Mouse (Mus musculus): ENCODE data around the gene Slx4.
"Not testable (repeated sequence)": the region's sequence is repeated elsewhere in the genome, so short reads cannot be mapped to it uniquely, and the experiment has no call there.

Gene Slx4

GRCm38 (mm10) chr16:4012882-4013570 is 9.5 kb upstream of the Slx4 start:
- in situ Hi-C loops (cut with MboI, MseI), result no loop called here

- in situ Hi-C loops (cut with MboI, MseI), result no loop called here
Observed at GRCm38 (mm10) chr16:3988410-3988809, 15.2 kb downstream of the Slx4 start.

DNA sequence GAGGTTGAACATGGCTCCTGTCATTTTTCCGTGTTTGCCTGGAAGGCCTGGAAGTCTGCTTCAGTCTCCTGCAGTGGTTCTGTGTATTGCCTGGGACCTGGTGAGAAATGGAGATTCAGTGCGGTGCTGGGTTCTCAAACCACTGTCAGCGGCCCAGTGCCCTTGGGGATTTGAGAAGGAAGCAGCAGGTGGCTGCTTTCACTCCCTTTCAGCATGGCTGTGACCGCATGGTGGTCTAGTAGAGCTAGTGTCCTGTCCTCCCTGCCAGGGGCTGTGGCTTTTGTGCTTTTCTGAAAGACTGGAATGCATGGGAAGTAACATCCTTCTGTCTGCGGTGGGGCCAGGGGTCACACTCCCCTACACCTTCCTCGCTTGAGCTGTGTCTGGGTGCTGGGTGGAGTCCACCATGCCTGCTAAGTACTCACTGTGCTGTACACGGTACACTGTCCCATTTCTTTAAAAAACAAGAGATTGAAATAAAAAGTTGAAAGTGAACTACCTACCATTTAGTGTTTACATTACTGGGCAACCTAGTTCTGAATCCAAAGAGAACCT is 20.3 kb downstream of the Slx4 start:
- in situ Hi-C loops (cut with MboI, MseI), result no loop called here

DNA sequence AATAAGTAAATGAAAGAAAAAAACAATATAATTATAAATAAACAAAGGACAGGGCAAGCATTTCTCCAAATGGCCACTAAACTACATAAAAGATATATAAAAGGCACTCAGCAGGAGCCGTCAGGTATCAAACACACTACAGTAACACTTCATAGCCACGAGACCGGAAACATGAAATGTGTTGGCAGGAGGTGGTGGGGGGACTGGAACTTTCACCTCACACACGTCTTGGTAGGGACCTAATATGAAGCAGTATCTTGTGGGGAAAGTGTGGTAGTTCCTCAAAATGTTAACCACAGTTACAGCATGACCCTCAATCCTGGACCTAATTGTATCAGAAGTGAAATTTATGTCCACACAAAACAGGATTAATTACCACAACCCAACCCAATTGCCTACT is 21.4 kb downstream of the Slx4 start:
- in situ Hi-C loops (cut with MboI, MseI), result no loop called here

- in situ Hi-C loops (cut with MboI, MseI), result no loop called here
Observed at GRCm38 (mm10) chr16:3976712-3977111, 26.9 kb downstream of the Slx4 start.

- in situ Hi-C loops (cut with MboI, MseI), result no loop called here
Observed at GRCm38 (mm10) chr16:3976251-3976671, 27.3 kb downstream of the Slx4 start, which contains the start of gene Nlrc3. TSS of gene Nlrc3 (minus strand) at chr16:3976632.

- in situ Hi-C loops (cut with MboI, MseI), result no loop called here
Observed at GRCm38 (mm10) chr16:3975658-3976057, 27.9 kb downstream of the Slx4 start.

- in situ Hi-C loops (cut with MboI, MseI), result not testable (repeated sequence)
Observed at GRCm38 (mm10) chr16:3974456-3974855, 29.1 kb downstream of the Slx4 start.

GRCm38 (mm10) chr16:3965534-3965933 is 38.0 kb downstream of the Slx4 start:
- in situ Hi-C loops (cut with MboI, MseI), result no loop called here

DNA sequence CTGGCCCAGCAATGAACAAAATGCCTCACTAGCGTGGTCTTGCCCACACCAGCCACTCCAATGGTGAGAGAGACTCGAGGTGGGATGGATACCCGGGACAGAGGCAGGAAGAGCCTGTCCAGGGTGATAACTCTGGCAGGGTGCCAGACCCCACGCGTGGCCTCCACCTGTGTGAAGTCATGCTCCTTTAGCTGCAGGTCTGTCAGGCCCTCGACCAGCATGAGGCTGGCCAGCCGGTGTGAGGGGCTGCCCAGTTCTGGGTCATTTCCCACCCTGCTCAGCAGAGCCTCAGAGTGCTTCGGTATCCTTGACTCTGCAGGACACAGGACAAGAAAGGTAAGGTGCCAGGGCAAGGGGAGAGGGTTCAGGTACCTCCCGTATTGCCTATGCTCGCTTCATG is 38.6 kb downstream of the Slx4 start:
- in situ Hi-C loops (cut with MboI, MseI), result no loop called here

DNA sequence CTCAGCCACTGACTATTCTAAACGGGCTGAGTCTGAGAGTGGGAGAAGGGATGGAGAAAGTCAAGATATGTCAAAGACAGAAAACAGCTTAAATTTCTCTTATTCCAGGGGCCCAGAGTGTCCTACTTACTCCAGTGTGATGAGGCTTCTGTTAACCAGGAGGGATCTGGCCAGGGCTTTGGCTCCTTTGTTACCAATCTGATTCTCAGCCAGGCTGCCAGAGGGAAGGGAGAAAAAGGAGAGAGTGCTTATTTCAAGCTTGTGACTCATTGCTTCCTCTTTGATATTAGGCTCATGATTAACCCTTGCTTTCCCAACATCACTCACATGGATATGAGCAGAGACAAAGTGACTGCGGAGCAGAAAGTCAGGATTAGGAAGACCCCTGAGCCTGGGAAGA is 44.3 kb downstream of the Slx4 start:
- in situ Hi-C loops (cut with MboI, MseI), result no loop called here

GRCm38 (mm10) chr16:3956369-3956768 is 47.2 kb downstream of the Slx4 start:
- in situ Hi-C loops (cut with MboI, MseI), result no loop called here

DNA sequence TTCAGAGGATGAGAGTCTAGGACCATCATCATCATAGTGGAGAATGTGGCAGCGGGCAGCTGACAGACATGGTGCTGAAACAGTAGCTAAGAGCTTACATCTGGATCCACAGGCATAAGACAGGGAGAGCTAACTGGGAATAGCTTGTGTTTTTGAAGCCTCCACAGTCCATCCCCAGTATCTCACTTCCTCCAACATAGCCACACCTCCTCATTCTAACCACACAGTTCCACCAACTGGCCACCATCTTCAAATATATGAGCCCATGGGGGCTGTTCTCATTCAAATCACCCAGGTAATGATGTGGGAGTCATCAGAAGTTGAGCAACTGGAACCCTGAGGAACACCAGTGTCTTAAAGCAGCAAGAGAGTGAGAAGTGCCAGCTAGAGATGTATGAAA is 52.4 kb downstream of the Slx4 start:
- in situ Hi-C loops (cut with MboI, MseI), result no loop called here

- in situ Hi-C loops (cut with MboI, MseI), result no loop called here
Observed at GRCm38 (mm10) chr16:3934701-3935100, 68.9 kb downstream of the Slx4 start.

GRCm38 (mm10) chr16:3934091-3934490 is 69.5 kb downstream of the Slx4 start:
- in situ Hi-C loops (cut with MboI, MseI), result no loop called here

- in situ Hi-C loops (cut with MboI, MseI), result no loop called here
Observed at GRCm38 (mm10) chr16:3933536-3933935, 70.0 kb downstream of the Slx4 start.

DNA sequence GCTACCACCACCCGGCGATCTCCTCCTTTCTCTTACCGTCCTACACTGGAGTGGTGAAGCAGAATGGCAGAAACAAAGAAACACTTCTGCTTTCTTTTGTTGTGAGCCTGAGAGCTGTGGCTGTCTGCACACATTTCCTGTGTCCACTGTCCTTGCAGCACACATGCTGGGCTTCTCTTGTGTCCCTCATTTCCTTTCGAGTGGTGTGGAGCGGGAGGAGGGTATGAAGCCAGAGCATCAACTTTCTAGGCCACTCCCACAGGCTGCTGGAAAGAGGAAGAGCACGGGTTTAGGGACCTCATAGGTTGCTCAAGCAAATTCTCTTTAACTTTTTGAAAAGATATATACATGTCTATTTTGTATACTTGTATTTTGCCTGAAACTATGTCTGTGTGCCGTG is 74.4 kb downstream of the Slx4 start:
- in situ Hi-C loops (cut with MboI, MseI), result no loop called here

All from T-helper 1 cell (primary cell).